Mouse (Mus musculus) CD4-positive, CD25-positive, alpha-beta regulatory T cell (primary cell): ENCODE data around the gene Dnah7c. TPM values are rescaled to one million over a fixed set of nuclear protein-coding genes. Genes with fewer than 3 reads are reported as not detected.

Source experiments
- polyA plus RNA-seq: library from polyadenylated mRNA; unstranded; fragments of 100-300 nt; shearing (Covaris generic); gene quantifications from one replicate; pipeline ENCODE4 v1.2.1, GENCODE M21; 2017

The Dnah7c gene
- 0.02 TPM for polyA plus RNA-seq

GRCm38 (mm10) chr1:46425137-46425925, at the start of gene Dnah7c:
Dnah7c (plus strand) TSS chr1:46425592.

